Mouse (Mus musculus) thymus, adult 2 months (tissue): ENCODE data around the gene Esm1.

ENCODE experiments used
- CTCF ChIP-seq: fragments of 200-500 bp; IDR thresholded peaks from 2 replicates; pipeline ENCODE4 v1.5.1; 2012; ENCODE audit warnings: mild to moderate bottlenecking, control low read depth, low read length, moderate library complexity, borderline replicate concordance; ENCODE audit not compliant: control insufficient read depth, poor library complexity, insufficient read depth; ENCODE audit errors: extremely low read depth
- POLR2A ChIP-seq: fragments of 200-500 bp; IDR thresholded peaks from 2 replicates; pipeline ENCODE4 v1.6.1; 2012; ENCODE audit warnings: mild to moderate bottlenecking, low read length, control low read depth, moderate library complexity; ENCODE audit not compliant: control insufficient read depth, poor library complexity, insufficient read depth; ENCODE audit errors: extremely low read depth

GRCm38 (mm10) chr13:113197872-113198502 is 11.5 kb upstream of the Esm1 start:
- no peak for TF ChIP-seq CTCF
- no peak for TF ChIP-seq POLR2A
